Mouse (Mus musculus) MEL (cell line): ENCODE results near the gene Pdzph1. TPM values are rescaled to one million over a fixed set of nuclear protein-coding genes. Genes with fewer than 3 reads are reported as not detected.

ENCODE experiments used
- DNase-seq: peaks from one replicate; pipeline ENCODE4 v3.0.0; 2011; ENCODE audit warnings: low read depth, low spot score
- H3K27ac ChIP-seq: 2 replicates; pipeline ENCODE4 v1.5.1; 2012; ENCODE audit warnings: low read depth, mild to moderate bottlenecking, control low read depth, low read length, moderate library complexity; ENCODE audit not compliant: control insufficient read depth
- H3K27me3 ChIP-seq, 2 experiments: fragments of 150-350 bp in 1 of 2; sonication (generic) in 1 of 2; 2 replicates each; pipeline ENCODE4 v1.6.1; 2012; ENCODE audit warnings: low read length in 2 of 2, mild to moderate bottlenecking in 2 of 2, improper control_type of control experiment in 1 of 2, moderate library complexity in 1 of 2; ENCODE audit not compliant: insufficient read depth in 2 of 2, control insufficient read depth in 1 of 2
- H3K36me3 ChIP-seq, 2 experiments: 2 replicates each; pipeline ENCODE4 v1.6.1; 2012 to 2014; ENCODE audit warnings: low read length in 2 of 2, improper control_type of control experiment in 1 of 2, inconsistent platforms in 1 of 2, mild to moderate bottlenecking in 1 of 2; ENCODE audit not compliant: insufficient read depth in 2 of 2, control insufficient read depth in 1 of 2
- H3K4me1 ChIP-seq, 2 experiments: fragments of 150-350 bp in 1 of 2; sonication (generic) in 1 of 2; 2 replicates each; pipeline ENCODE4 v1.6.1; 2012; ENCODE audit warnings: low read length in 2 of 2, improper control_type of control experiment in 1 of 2, mild to moderate bottlenecking in 1 of 2; ENCODE audit not compliant: insufficient read depth in 2 of 2, control insufficient read depth in 1 of 2
- H3K4me3 ChIP-seq, 2 experiments: fragments of 150-350 bp in 1 of 2; sonication (generic) in 1 of 2; 2 replicates each; pipeline ENCODE4 v1.5.1; 2012; ENCODE audit warnings: low read depth in 2 of 2, low read length in 2 of 2, mild to moderate bottlenecking in 2 of 2, moderate library complexity in 2 of 2, control low read depth in 1 of 2, improper control_type of control experiment in 1 of 2; ENCODE audit not compliant: control insufficient read depth in 1 of 2, insufficient read depth in 1 of 2
- H3K79me2 ChIP-seq: 2 replicates; pipeline ENCODE4 v1.6.1; 2012; ENCODE audit warnings: mild to moderate bottlenecking, low read length, moderate library complexity; ENCODE audit not compliant: control insufficient read depth, poor library complexity, insufficient read depth
- H3K9ac ChIP-seq: 2 replicates; pipeline ENCODE4 v1.6.1; 2012; ENCODE audit warnings: low read depth, mild to moderate bottlenecking, control low read depth, low read length, moderate library complexity; ENCODE audit not compliant: control insufficient read depth, poor library complexity, severe bottlenecking
- H3K9me3 ChIP-seq: fragments of 150-350 bp; sonication (generic); replicated peaks from 2 replicates; pipeline ENCODE4 v1.6.1; 2012; ENCODE audit warnings: mild to moderate bottlenecking, low read length, improper control_type of control experiment, moderate library complexity; ENCODE audit not compliant: insufficient read depth
- EP300 ChIP-seq, 2 experiments: IDR thresholded peaks; 2 replicates each; pipeline ENCODE4 v1.6.1; 2011; ENCODE audit warnings: improper control_type of control experiment in 2 of 2, low read length in 2 of 2, low read depth in 1 of 2, mild to moderate bottlenecking in 1 of 2
- ETS1 ChIP-seq: IDR thresholded peaks from 2 replicates; pipeline ENCODE4 v1.6.1; 2012; ENCODE audit warnings: low read depth, mild to moderate bottlenecking, inconsistent platforms, low read length, improper control_type of control experiment, moderate library complexity
- GATA1 ChIP-seq: IDR thresholded peaks from 2 replicates; pipeline ENCODE4 v1.6.1; 2011; ENCODE audit warnings: low read depth, low read length, improper control_type of control experiment
- MAFK ChIP-seq: IDR thresholded peaks from 2 replicates; pipeline ENCODE4 v1.6.1; 2011; ENCODE audit warnings: low read depth, mild to moderate bottlenecking, low read length, improper control_type of control experiment, borderline replicate concordance
- MEF2A ChIP-seq: IDR thresholded peaks from 2 replicates; pipeline ENCODE4 v1.6.1; 2014; ENCODE audit warnings: low read depth, mild to moderate bottlenecking, inconsistent platforms, low read length, improper control_type of control experiment; ENCODE audit not compliant: poor library complexity, insufficient replicate concordance, severe bottlenecking; ENCODE audit errors: extremely low read depth
- NRF1 ChIP-seq: IDR thresholded peaks from 2 replicates; pipeline ENCODE4 v1.6.1; 2014; ENCODE audit warnings: low read depth, mild to moderate bottlenecking, inconsistent platforms, low read length, improper control_type of control experiment, moderate library complexity; ENCODE audit not compliant: poor library complexity, insufficient read depth, severe bottlenecking
- RAD21 ChIP-seq: IDR thresholded peaks from 2 replicates; pipeline ENCODE4 v1.6.1; 2011; ENCODE audit warnings: mild to moderate bottlenecking, low read depth, low read length, improper control_type of control experiment
- RCOR1 ChIP-seq: IDR thresholded peaks from 2 replicates; pipeline ENCODE4 v1.6.1; 2012; ENCODE audit warnings: low read depth, mild to moderate bottlenecking, inconsistent platforms, low read length, improper control_type of control experiment
- TAL1 ChIP-seq: IDR thresholded peaks from 2 replicates; pipeline ENCODE4 v1.6.1; 2012; ENCODE audit warnings: mild to moderate bottlenecking, inconsistent platforms, low read length, moderate library complexity, mixed read lengths
- TBP ChIP-seq: IDR thresholded peaks from 2 replicates; pipeline ENCODE4 v1.8.0; 2011; ENCODE audit warnings: low read depth, low read length, improper control_type of control experiment
- TCF12 ChIP-seq: IDR thresholded peaks from 2 replicates; pipeline ENCODE4 v1.6.1; 2014; ENCODE audit warnings: low read depth, mild to moderate bottlenecking, inconsistent platforms, low read length, improper control_type of control experiment, moderate library complexity
- UBTF ChIP-seq: IDR thresholded peaks from 2 replicates; pipeline ENCODE4 v1.6.1; 2012; ENCODE audit warnings: low read depth, mild to moderate bottlenecking, inconsistent platforms, low read length, improper control_type of control experiment, moderate library complexity, borderline replicate concordance; ENCODE audit not compliant: insufficient read depth
- USF2 ChIP-seq, 2 experiments: IDR thresholded peaks; 2 replicates each; pipeline ENCODE4 v1.6.1; 2011 to 2012; ENCODE audit warnings: improper control_type of control experiment in 2 of 2, low read length in 2 of 2, borderline replicate concordance in 1 of 2, inconsistent platforms in 1 of 2, low read depth in 1 of 2, mild to moderate bottlenecking in 1 of 2; ENCODE audit not compliant: insufficient read depth in 1 of 2
- ZC3H11A ChIP-seq: IDR thresholded peaks from 2 replicates; pipeline ENCODE4 v1.6.1; 2012; ENCODE audit warnings: low read depth, mild to moderate bottlenecking, inconsistent platforms, low read length, improper control_type of control experiment
- ZNF384 ChIP-seq: IDR thresholded peaks from 2 replicates; pipeline ENCODE4 v1.6.1; 2012; ENCODE audit warnings: low read depth, mild to moderate bottlenecking, inconsistent platforms, low read length, improper control_type of control experiment
- polyA plus RNA-seq, 2 experiments: library from polyadenylated mRNA; stranded (reverse) in 1 of 2; unstranded in 1 of 2; fragments of >175 nt in 1 of 2; fragments of >200 nt in 1 of 2; gene quantifications; 2 replicates each; pipeline versions ENCODE4 v1.2.1 to v1.2.4; 2012; ENCODE audit warnings: low replicate concordance in 2 of 2, low read depth in 1 of 2; ENCODE audit not compliant: insufficient read length in 2 of 2, insufficient read depth in 1 of 2, missing spikeins in 1 of 2
- total RNA-seq: library from RNA; depleted of rRNA; stranded (reverse); fragments of 300-350 nt; gene quantifications from 2 replicates; pipeline ENCODE4 v1.2.3, GENCODE M21; 2012

The Pdzph1 gene
- total and polyA plus RNA-seq, 3 experiments = 0.15 to 1.3 TPM; not detected in 1

GRCm38 (mm10) chr17:58924754-58925546 lies 66.2 kb downstream of the Pdzph1 start (continued):
- TF ChIP-seq MEF2A = no peak
- TF ChIP-seq RCOR1 = peak; percentile 93
- peak; percentile 61; the same call in 1 of the 2 replicates for TF ChIP-seq TBP

- no peaks in the 10 kb centered on the region for H3K9me3 ChIP-seq
- H3K4me1 ChIP-seq = peaks cover 10 to 36% of the 10 kb centered on the region in 2 experiments
- TF ChIP-seq NRF1 (no peak), TAL1 (no peak), ZNF384 (no peak), USF2 (IDR thresholded peaks at IDR 0.05; ENCODE audit: borderline replicate concordance in 1 of 2, insufficient read depth in 1 of 2, low read depth in 1 of 2, low read length in 2 of 2) (no peak), ETS1 (peak; percentile 54; the same call in 1 of the 2 replicates), RAD21 (no peak), TCF12 (no peak), EP300 (IDR thresholded peaks at IDR 0.05; ENCODE audit: low read depth in 1 of 2, low read length in 2 of 2) (peak in 1 of 2 experiments; percentile 32; a peak in 1 of 4 replicates)
- H3K4me3 ChIP-seq = peak overlapping the region; percentile 40 to 58
- peak; percentile 68 for DNase-seq
- H3K27ac ChIP-seq = peak overlapping the region; percentile 99
- H3K9ac ChIP-seq = peak overlapping the region; percentile 62
- no peaks in the 10 kb centered on the region for H3K79me2 ChIP-seq
- H3K27me3 ChIP-seq = no peaks in the 10 kb centered on the region
- H3K36me3 ChIP-seq = peaks cover 0 to 49% of the 10 kb centered on the region in 2 experiments; a peak in 2 of 4 replicates
Observed at GRCm38 (mm10) chr17:58923901-58924476, 67.2 kb downstream of the Pdzph1 start.

- peaks cover 10 to 36% of the 10 kb centered on the region in 2 experiments for H3K4me1 ChIP-seq
- no peak for TF ChIP-seq GATA1
- no peak for TF ChIP-seq UBTF
- TF ChIP-seq ZC3H11A = no peak
- no peak for TF ChIP-seq MAFK
- TF ChIP-seq, all 39 proteins: peak for 0
- peak overlapping the region; percentile 62 for H3K9ac ChIP-seq
- H3K27me3 ChIP-seq = no peaks in the 10 kb centered on the region
- no peaks in the 10 kb centered on the region for H3K9me3 ChIP-seq
- H3K4me3 ChIP-seq = no peak overlapping the region
- peaks cover 0 to 49% of the 10 kb centered on the region in 2 experiments; a peak in 2 of 4 replicates for H3K36me3 ChIP-seq
- peak overlapping the region; percentile 99 for H3K27ac ChIP-seq
- peak; percentile 49 for DNase-seq
- no peaks in the 10 kb centered on the region for H3K79me2 ChIP-seq
Observed at GRCm38 (mm10) chr17:58923316-58923866, 67.8 kb downstream of the Pdzph1 start.
